Mouse (Mus musculus) gastrocnemius, postnatal 14 days (tissue): ENCODE data around the gene Csmd2. TPM values are rescaled to one million over a fixed set of nuclear protein-coding genes. Genes with fewer than 3 reads are reported as not detected.

Experiments used
- DNase-seq: peaks from one replicate; pipeline ENCODE4 v3.0.0; 2021; ENCODE audit warnings: mixed read lengths
- intact Hi-C: fragments of 180-260 bp; cut with DNase I; formaldehyde crosslinking; loops from one replicate; pipeline ENCODE4 v1.15.1; 2025; ENCODE audit warnings: low total_unique reads
- total RNA-seq, 2 experiments: library from RNA; stranded (reverse); gene quantifications; 2 replicates each; pipeline ENCODE4 v1.2.3; 2021

Csmd2 gene
- total RNA-seq, 2 experiments from 2014 or later = 0.08 to 0.18 TPM

GRCm38 (mm10) chr4:128392279-128392678 lies 404.6 kb downstream of the Csmd2 start:
- DNase-seq = no peak
- intact Hi-C loops = no loop called here

- no peak for DNase-seq
- intact Hi-C loops = no loop called here
Observed at GRCm38 (mm10) chr4:128393864-128394263, 406.2 kb downstream of the Csmd2 start.

DNA sequence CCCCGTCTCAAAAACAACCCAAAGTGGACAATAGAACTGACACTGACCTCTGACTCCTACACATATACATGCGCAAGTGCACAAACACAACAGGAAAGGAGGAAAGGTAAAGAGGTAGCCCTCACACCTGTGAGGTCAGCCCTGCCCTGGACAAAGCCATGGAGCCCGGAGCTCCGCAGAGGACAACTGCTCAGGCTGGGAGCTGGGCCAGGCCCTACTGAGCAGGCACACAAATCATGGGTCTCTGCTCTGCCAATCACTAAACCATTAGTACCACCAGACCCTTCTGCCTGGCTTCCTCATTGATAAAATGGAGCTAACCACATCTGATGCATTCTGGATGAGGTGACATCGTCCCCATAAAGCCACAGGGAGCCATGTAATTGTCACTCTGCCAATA lies 409.0 kb downstream of the Csmd2 start:
- no peak for DNase-seq
- intact Hi-C loops = no loop called here

DNA sequence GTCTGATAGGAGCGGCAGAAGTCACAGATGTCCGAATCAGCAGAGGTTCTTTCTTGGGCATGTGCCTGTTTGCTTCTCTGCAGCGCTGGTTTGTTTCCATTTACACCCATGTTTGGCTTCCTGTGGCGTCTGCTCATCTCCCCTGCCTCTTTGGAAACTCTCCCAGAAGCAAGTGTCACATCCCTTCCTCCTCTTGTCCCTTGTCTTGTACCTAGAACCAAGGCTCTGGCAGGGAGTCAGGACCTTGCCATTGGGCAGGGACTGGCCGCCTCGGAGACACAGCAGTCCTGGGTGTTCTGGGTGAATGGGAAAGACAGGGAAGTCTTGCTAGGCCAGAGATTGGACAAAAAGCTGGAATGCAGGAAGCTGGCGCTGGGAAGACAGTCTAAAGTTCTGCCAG lies 410.1 kb downstream of the Csmd2 start:
- intact Hi-C loops = no loop called here
- DNase-seq = no peak

DNA sequence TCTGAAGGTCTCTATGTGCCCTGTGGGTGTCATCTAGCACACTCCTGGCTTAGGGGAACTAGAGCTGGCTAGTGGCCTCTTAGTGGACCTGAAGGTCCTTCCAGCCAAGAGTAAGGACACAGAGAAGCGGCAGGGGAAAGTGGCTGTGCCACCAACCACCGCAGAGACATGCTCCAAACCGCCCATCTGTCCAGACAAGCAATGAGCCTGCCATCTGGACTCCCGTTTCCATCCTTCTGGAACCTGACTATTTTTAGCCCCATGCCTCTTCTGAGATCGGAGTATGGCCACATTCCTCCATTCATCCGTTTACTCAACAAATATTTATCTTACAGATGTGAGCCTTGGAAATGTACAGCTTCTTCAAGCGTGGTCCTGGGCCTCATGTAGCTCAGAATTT lies 411.3 kb downstream of the Csmd2 start:
- no peak for DNase-seq
- intact Hi-C loops = no loop called here

GRCm38 (mm10) chr4:128400016-128400415 lies 412.4 kb downstream of the Csmd2 start:
- intact Hi-C loops = no loop called here
- no peak for DNase-seq

GRCm38 (mm10) chr4:128401591-128401990 lies 413.9 kb downstream of the Csmd2 start:
- no peak for DNase-seq
- intact Hi-C loops = no loop called here

DNA sequence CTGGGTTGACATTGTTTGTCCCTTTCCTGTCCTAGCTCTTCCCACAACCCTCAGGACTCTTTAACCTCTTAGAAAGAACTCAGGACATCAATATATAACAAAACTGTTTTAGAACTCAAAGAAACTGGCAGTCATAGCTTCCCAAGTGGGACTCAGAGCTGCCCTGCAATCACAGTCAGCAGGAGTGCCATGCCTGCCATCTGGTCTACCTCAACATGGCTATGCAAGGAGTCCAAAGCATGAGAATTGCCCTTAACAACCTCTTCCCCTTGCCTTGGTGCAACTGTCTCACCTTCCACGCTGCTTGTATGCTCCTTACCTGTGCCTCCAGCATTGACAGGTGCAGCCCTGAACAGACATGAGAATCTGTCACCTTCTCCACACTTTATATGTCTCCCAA lies 415.0 kb downstream of the Csmd2 start:
- no peak for DNase-seq
- intact Hi-C loops = no loop called here

- intact Hi-C loops = no loop called here
- DNase-seq = no peak
Observed at GRCm38 (mm10) chr4:128405576-128405975, 417.9 kb downstream of the Csmd2 start.

DNA sequence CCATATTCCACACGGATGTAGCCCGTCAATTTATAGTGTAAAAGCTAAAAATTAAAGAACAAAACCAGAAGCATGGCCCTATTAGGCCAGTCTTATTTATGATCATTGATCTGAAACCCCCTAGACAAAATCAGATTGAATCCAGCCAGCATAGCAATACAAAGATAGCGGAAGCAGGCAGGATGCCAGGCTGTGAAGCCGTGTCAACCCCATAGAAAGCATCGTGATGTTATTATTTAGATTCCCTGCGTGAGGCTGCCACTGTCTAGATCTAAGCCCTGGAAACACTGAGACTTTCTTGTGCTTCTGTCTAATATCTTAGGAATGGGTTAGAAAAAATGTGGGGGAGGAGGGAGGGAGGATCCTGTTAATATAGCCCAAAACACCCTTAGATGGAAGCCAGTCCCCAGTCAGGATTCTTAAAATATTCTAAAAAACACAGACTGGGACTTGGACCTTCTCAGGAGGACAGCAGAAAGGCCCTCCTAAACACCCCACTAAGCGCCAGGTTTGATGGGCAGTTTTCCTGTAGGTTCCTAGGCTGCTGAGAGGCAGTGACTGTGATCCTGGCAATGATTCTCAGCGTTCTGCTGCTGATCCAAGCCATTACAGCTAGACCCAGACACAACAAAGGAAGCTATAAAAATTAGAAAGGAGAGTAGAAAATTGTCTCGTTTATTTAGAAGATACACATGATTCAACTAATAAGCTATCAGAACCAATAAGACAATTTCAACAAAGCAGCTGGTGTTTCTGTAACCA lies 419.6 kb downstream of the Csmd2 start:
- no peak for DNase-seq
- intact Hi-C loops = no loop called here

DNA sequence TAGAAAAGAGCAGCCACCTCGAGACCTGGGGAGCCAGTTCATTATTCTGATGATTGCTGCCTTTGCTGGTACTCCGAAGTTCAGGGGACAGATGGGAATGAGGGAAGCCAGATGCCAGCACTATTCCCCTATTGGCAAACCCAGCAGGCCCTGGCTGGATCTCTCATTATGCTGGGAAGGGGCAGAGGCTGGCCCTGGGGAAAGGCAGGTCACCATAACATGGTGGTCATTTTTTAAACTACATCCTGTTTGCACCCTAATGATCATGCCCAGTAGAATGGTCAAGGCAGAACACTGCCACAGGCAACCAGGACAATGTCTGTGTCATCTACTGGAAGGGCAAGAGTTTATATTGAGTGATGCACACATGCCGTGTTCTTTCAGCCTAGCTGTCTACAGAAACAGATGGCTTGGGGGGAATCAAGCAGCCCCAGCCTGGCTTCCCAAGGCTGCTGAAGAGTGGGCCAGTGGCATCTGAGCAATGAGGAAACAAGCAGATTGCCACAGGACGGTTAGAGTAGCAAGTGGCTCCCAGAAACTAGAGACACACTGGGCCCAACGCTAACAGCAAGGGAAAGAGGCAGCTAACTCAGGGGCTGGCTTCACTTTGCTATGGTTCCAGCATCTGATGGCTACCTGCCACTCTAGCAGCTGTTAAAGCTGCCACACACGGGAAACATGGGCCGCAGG lies 424.4 kb downstream of the Csmd2 start:
- no peak for DNase-seq
- intact Hi-C loops = no loop called here

DNA sequence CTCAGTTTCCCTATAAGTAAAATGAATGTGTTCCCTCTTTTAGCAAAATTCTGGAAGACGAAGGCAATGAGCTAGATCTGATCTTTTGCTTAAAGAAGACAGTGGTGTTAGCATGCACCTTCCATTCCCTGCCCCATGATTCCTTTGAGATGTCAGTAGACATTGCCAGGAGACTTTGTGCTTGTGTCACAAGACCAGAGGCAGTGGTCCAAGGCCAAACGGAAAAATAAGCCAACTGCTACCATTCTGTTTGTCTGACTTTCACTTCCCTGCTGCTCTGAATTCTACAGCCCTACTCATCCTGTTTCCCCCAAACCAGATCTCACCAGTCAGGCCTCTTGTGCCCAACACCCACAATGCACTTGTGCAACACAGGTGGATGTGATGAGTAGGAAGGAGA lies 427.1 kb downstream of the Csmd2 start:
- intact Hi-C loops = no loop called here
- DNase-seq = no peak

DNA sequence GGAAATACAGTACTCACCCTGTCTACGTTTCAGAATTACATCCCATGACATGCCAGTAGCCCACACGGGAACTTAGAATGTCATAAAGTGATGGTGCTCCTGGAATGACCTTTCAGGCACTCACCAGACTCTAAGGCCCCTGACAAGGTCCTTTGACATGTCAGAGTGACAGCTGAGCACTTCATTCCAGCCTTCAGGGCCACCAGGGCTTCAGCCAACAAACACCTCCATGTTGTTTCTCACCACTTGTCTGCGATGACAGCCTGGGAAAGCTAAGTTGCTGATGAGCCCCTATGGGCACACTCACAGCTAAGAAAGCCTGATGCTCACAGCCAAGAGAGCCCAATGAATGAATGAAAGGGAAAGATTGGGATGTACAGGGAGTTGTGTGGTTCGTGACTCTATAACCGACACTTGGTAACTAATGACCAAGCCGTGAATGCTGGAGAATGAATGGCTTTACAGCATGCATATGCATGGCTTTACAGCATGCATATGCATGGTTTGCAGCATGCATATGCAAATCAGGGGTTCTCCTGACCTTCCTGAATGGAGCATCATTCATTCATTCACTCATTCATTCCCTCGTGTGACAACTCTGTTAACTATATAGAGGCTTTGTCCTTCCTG lies 432.4 kb downstream of the Csmd2 start:
- intact Hi-C loops = no loop called here
- DNase-seq = no peak

DNA sequence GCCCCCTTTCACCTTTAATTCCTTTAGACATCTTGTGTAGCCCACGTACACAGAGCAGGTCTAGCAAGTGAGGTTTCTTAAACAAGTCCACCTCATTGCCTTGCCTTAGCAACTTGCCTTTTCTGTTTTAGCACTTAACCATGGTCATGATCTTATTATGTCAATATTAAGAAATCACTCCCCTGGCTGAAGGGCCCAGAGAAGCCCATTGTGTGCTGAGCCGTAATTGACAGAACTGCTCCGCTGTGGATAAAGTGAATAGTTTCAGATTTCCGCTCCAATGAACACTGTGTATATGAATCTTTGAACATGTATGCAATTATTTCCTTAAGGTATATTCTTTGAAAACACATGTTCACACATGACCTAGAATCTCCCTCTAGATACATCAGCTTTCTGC lies 434.8 kb downstream of the Csmd2 start:
- DNase-seq = no peak
- intact Hi-C loops = no loop called here

- intact Hi-C loops = no loop called here
Observed at GRCm38 (mm10) chr4:128425339-128425738, 437.7 kb downstream of the Csmd2 start.

DNA sequence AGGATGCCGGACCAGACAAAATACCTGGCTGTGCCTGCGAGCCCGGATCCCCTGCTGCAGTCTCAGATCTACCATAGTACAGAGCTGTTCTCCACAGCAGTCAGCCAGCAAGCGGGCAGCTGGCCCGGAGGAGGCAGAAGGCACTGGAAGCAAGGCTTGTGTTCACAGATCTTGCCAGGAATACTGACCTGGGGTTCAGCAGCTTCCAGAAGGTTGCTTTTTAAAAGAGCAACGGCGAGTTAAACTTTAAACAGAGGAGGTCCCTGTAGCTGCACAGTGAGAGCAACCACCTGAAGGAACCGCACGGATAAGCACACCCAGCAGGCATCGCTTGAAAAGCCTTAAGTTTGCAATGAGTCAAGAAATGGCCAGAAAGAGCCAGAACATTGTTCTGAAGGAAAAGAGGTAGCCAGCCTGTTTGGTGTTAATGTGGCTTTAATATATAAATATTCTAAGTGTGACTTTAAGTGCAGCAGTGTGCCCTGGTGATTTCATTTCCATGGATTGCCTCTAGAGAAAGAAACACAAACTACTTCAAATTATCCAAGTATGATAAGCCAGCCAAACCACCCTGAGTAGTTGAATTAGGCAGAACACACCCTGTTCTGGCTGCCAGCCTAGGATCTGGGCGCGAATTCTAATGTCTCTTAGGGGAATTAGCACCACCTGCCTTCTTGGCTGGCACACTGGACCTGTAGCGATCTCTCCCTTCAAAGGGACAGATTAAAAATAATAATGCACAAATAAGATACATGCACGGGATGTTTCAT lies 439.8 kb downstream of the Csmd2 start:
- intact Hi-C loops = no loop called here
- no peak for DNase-seq

More at GRCm38 (mm10) chr4:128425339-128425738, 437.7 kb downstream of the Csmd2 start:
- DNase-seq = no peak

GRCm38 (mm10) chr4:128428303-128429107 lies 440.8 kb downstream of the Csmd2 start:
- intact Hi-C loops = no loop called here
- no peak for DNase-seq

DNA sequence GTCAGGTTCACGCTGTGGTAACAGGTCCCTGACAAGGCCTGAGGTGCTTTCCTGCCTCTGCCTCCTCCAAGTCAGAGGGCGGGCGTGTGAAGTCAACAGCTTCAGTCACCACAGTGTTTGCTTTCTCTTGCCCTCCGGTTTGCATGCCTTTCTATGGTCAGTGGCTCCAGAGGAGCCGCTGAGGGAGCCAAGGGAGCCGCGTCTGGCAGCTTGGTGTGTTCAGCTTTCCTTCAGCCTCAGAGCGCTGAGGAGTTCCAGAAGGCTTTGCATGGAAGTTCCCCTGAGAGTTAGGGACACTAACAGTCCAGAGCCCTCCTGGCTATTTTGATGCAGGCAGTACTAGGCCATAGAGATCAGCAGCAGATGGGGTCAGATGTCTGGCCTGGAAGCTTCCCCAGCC lies 441.9 kb downstream of the Csmd2 start:
- intact Hi-C loops = no loop called here
- DNase-seq = no peak

DNA sequence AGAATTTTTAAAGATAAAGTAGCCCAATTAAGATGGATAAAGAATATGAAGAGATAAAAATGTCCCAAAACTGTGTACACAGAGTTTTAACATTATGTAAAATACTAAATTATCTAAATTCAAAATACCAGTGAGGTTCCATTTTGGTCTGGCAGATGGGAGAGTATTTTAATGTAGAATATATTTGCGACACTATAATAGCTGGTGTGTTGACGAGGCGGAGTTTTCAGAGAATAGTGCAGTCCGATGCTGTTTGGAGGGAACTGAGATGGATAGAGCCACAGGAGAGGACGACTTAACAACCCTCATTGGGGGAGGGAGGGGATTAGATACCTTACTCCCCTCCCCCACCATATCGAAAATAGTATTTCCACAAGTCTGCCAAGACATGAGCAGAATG lies 452.9 kb downstream of the Csmd2 start:
- intact Hi-C loops = no loop called here

More for the DNA sequence above, 452.9 kb downstream of the Csmd2 start:
- no peak for DNase-seq
